Mouse (Mus musculus): ENCODE results near the gene Fsd1.

Gene Fsd1

DNA sequence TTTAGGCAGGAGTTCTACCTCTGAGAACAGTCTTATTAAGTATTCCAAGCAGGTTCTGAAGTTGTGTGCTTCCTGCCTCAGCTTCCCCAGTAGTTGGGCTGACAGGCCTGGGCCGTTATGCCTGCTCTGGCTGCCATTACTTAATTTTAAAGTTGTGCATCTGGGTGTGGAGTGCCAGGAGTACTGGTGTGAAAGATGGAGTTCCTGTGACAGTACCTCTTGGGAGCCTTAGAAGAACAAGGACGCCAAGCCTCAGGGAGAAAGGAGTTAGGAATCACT is 23.6 kb downstream of the Fsd1 start:
- no peak for DNase-seq (ENCODE audit: low spot score)

- no peak for DNase-seq (ENCODE audit: low spot score)
Observed at GRCm38 (mm10) chr17:56010255-56010654, 23.9 kb downstream of the Fsd1 start.

DNA sequence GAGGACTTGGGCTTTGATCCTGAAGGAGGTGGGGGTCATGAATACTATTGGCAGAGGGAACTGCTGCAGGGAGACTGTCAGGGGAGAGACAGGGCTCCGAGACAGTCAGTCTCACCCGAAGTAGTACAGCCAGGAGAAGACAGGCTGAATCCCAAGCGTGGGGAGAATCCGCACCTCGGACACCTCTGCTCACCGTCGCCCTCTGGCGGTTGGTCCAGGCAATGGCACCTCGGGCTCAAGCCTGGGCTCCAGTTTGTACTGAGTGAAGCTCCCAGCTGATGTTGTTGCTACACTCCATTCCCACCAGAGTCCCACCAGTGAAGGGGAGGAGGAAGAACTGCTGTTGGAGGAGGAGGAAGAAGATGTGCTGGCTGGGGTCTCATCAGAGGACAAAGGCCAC is 24.4 kb downstream of the Fsd1 start:
- DNase-seq (ENCODE audit: low spot score), result peak; percentile 84

- DNase-seq (ENCODE audit: low spot score), result no peak
Observed at GRCm38 (mm10) chr17:56011441-56011840, 25.1 kb downstream of the Fsd1 start.

- DNase-seq (ENCODE audit: low spot score), result no peak
Observed at GRCm38 (mm10) chr17:56015293-56015692, 29.0 kb downstream of the Fsd1 start.

DNA sequence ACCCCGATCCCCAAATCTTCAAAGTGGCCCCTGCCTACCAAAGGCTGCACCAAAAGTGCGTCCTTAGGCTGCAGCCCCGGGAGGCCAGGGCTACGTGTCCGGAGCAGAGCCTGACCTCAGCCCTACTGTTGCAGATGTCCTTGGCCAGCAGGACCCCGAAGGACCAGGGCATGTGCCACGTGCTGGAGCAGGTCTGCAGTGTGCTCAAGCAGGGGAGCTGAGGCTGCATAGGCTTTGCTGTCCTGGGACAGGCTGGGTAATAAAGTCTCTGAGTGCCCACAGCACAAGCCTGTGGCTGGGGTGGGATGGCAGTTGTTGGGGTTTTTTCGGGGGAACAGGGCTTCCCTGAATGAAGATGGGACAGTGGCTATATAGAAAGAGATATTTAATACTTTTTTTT is 30.1 kb downstream of the Fsd1 start:
- no peak for DNase-seq (ENCODE audit: low spot score)

GRCm38 (mm10) chr17:56016793-56017785 is 30.8 kb downstream of the Fsd1 start:
- DNase-seq (ENCODE audit: low spot score), result no peak

DNA sequence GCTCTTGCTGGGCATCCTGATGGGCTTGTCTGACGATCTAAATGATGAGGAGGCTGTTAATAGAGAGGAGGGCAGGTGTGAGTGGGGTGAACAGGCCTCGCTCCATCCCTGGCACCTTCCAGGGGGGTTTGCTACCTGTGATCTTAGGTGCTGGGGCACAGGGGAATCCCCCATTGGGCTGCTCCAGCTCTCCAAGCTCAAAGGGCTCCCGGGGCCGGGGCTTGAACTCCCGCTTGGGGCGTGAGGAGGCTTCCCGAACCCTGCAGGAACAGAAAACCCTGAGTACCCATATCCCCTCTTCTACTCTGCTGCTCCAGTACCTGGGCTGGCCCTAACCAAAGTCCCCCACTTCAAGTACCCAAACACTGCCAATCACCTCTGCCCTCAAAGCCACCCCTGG is 31.5 kb downstream of the Fsd1 start:
- DNase-seq (ENCODE audit: low spot score), result no peak

- peak; percentile 48 for DNase-seq (ENCODE audit: low spot score)
Observed at GRCm38 (mm10) chr17:56018347-56019131, 32.2 kb downstream of the Fsd1 start.

GRCm38 (mm10) chr17:56020400-56021084 is 34.2 kb downstream of the Fsd1 start:
- no peak for DNase-seq (ENCODE audit: low spot score)

DNA sequence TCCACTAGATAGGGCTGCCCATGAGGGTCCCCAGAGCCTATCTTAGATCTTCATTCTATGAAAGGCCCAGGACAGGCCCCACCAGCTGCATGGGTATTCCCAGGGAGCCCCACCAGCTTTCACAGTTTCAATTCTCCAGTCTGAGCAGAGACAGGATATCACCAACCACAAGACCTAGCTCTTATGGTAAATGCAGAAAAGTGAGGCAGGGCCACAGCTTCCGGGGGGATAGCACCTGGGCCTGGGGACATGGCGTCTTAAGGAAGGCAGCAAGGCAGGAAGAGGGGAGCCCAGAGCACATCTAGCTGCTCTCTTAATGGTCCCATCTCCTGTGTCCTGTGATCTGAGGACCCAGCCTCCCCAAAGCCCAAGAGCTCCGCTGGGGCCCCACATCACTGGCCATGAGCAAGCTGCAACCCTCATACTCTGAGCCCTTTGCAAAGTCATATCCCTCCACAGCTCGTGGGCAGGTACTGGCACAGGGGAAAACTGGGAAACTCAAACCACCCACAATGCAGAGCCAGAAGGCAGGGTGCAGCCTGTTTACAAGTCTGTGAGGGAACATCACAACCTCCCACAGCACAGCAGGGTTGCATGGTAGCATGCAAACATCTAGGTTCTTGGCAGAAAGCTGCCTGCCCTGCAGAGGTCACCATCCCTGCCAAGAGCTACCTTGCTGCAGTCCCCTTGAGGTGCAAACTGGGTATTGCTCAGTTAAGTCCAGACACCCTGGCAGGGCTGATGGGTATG is 35.0 kb downstream of the Fsd1 start:
- no peak for DNase-seq (ENCODE audit: low spot score)

DNA sequence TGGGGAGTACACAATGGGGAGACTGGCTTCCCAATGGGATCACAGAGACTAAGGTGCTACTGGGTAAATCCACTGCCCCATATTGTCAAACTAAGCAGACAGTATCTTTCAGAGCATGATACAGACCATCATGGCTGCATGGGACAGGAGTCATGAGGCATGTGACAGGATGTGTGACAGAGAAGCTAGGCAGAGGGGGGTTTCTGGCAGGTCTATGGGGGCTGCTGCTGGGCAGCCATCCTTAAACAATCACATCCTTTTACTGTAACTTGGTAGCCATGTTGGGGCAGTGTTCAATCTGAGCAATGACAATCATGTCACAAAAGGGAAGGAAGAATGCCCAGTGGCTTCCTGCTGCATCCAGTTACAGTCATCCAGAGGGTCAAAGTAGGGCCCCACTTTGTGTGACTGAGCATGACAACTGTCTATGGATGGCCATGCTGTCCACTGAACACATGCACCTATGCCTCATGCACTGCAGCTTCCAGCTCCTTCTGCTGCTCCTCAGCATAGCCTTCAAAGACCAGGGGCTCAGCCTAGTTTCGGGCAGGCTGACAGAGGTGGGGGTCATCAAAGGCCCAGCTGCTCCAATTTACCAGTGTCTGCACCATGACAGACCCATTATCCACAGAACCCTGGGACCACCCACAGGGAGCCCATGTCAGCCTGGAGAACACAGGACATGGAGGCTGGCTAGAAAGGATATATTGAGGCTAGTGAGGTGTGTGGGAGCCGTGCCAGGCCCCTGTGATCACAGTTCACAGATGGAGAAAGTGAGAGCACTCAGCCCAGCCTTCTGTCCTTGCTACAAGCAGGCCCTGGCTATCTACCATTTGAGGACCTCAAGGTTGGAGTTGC is 36.1 kb downstream of the Fsd1 start:
- DNase-seq (ENCODE audit: low spot score), result no peak

- no peak for DNase-seq (ENCODE audit: low spot score)
Observed at GRCm38 (mm10) chr17:56022989-56023290, 36.6 kb downstream of the Fsd1 start.

DNA sequence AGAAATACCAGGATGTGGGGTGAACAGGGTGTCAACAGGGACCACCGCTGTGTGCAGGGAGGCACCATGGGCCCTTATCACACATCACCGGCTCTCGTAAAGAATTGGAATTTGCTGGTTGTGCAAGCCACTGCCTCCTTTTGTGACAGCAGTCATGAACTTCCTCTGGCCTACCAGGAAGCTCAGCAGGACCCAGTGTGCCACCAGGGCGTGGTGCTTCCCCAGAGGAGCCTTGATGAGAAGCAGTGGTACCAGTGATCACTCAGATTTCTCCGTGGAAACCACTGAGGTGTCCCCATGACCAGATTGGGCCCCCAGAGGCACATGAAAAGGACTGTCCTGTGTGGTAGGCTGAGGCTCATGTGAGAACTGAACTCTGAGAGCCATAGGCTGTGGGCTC is 37.1 kb downstream of the Fsd1 start:
- no peak for DNase-seq (ENCODE audit: low spot score)

GRCm38 (mm10) chr17:56024476-56024875 is 38.2 kb downstream of the Fsd1 start:
- no peak for DNase-seq (ENCODE audit: low spot score)

DNA sequence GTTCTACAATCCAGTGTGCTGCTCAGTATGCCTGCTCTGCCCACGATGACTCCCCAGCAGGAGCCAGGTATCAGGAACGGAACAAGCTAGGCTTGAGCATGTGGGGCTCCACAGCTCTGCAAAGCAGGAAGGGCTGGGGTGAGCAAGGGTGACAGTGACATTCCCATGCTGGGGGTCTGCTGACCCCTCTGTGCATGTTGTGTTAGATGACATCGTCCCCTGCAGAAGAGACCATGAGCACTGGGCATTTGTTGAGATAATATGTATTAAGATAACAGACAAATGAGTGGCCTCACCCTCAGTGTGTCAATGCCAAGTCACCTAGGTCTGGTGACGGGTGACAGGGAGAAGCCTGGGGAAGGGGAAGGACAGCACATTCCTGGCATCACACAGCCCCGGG is 38.6 kb downstream of the Fsd1 start:
- DNase-seq (ENCODE audit: low spot score), result no peak

- DNase-seq (ENCODE audit: low spot score), result no peak
Observed at GRCm38 (mm10) chr17:56026303-56026702, 40.0 kb downstream of the Fsd1 start.

DNA sequence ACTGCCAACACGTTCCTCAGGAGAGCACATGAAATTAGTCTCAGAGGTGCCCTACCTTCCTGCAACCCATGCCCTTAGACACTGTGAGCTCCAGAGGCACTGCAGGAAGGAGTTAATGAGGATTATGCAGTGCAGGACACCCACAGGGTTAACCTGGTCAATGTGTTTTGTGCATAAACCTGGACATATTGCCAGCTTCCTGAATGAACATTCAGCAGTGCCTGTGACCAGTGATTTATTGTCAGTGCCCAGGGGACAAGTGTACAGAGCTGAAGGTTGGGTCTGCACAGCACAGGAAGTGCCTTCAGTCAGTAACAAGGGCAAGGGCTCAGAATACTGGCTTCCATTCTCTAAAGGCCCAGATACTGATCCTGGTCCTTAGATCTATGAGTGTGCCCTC is 40.6 kb downstream of the Fsd1 start:
- DNase-seq (ENCODE audit: low spot score), result no peak

DNA sequence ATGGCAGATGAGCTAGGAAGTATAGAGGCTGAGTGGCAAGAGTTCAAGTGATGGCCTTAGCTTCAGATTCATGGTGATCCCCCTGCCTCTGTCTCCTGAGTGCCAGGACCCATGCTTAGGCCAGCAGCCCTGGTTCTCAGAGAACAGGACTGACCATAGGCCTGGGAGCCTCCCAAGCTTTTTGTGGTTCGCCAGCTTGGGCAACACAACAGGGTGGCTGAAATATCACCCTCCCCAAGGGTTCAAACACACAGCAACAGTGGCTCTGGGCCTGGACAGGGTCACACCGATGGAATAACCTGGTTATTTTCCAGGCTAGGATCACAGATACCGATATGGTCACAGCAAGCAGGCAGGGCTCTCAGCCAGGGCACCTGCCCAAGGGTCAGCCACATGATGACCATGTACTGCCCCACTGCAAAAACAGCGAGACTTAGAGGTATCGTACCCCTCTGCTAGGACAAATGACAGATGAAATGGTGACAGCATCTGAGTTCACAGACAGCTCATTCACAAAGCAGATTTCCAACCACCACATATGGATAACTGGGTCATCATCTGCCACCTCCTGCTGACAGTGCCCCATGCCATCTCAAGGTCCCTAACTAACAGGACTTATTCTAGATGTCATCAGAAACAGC is 41.6 kb downstream of the Fsd1 start:
- no peak for DNase-seq (ENCODE audit: low spot score)

DNA sequence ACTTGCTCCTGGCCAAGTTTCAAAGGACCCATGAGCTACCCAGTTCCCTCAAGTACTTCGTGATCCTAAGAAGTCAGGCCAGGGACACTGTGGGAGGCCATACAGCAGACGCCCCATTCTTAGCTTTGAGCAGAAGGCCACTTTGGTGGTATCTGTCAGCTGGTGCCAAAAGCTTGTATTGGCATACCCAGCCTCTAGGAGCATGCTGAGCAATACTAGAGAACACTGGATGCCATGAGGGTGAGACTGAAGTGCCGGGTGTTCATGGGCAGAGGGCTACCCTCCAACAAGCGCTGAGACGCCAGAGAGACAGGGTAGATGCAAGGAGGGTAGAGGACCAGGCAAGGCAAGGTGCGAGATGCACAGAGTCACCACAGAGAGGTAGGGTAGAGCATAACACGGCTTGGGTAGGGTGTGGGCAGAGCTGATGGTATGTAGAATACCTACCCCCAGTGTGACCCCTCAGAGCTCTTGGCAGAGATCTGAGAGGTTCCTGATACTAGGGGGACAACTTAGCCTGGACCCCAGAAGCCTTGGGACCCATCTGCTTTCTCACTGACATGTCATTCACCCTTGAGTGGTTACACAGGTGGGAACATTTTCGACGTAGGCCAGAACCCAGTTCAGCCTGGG is 44.0 kb downstream of the Fsd1 start:
- no peak for DNase-seq (ENCODE audit: low spot score)

Data from urinary bladder, postnatal 25 days (tissue).